Mouse (Mus musculus) MEL (cell line): ENCODE results near the gene Oxsr1. TPM values are rescaled to one million over a fixed set of nuclear protein-coding genes. Genes with fewer than 3 reads are reported as not detected.

ENCODE experiments used
- DNase-seq: peaks from one replicate; pipeline ENCODE4 v3.0.0; 2011; ENCODE audit warnings: low read depth, low spot score
- H3K27ac ChIP-seq: 2 replicates; pipeline ENCODE4 v1.5.1; 2012; ENCODE audit warnings: low read depth, mild to moderate bottlenecking, control low read depth, low read length, moderate library complexity; ENCODE audit not compliant: control insufficient read depth
- H3K27me3 ChIP-seq, 2 experiments: fragments of 150-350 bp in 1 of 2; sonication (generic) in 1 of 2; 2 replicates each; pipeline ENCODE4 v1.6.1; 2012; ENCODE audit warnings: low read length in 2 of 2, mild to moderate bottlenecking in 2 of 2, improper control_type of control experiment in 1 of 2, moderate library complexity in 1 of 2; ENCODE audit not compliant: insufficient read depth in 2 of 2, control insufficient read depth in 1 of 2
- H3K36me3 ChIP-seq, 2 experiments: 2 replicates each; pipeline ENCODE4 v1.6.1; 2012 to 2014; ENCODE audit warnings: low read length in 2 of 2, improper control_type of control experiment in 1 of 2, inconsistent platforms in 1 of 2, mild to moderate bottlenecking in 1 of 2; ENCODE audit not compliant: insufficient read depth in 2 of 2, control insufficient read depth in 1 of 2
- H3K4me1 ChIP-seq, 2 experiments: fragments of 150-350 bp in 1 of 2; sonication (generic) in 1 of 2; 2 replicates each; pipeline ENCODE4 v1.6.1; 2012; ENCODE audit warnings: low read length in 2 of 2, improper control_type of control experiment in 1 of 2, mild to moderate bottlenecking in 1 of 2; ENCODE audit not compliant: insufficient read depth in 2 of 2, control insufficient read depth in 1 of 2
- H3K4me3 ChIP-seq, 2 experiments: fragments of 150-350 bp in 1 of 2; sonication (generic) in 1 of 2; 2 replicates each; pipeline ENCODE4 v1.5.1; 2012; ENCODE audit warnings: low read depth in 2 of 2, low read length in 2 of 2, mild to moderate bottlenecking in 2 of 2, moderate library complexity in 2 of 2, control low read depth in 1 of 2, improper control_type of control experiment in 1 of 2; ENCODE audit not compliant: control insufficient read depth in 1 of 2, insufficient read depth in 1 of 2
- H3K79me2 ChIP-seq: 2 replicates; pipeline ENCODE4 v1.6.1; 2012; ENCODE audit warnings: mild to moderate bottlenecking, low read length, moderate library complexity; ENCODE audit not compliant: control insufficient read depth, poor library complexity, insufficient read depth
- H3K9ac ChIP-seq: 2 replicates; pipeline ENCODE4 v1.6.1; 2012; ENCODE audit warnings: low read depth, mild to moderate bottlenecking, control low read depth, low read length, moderate library complexity; ENCODE audit not compliant: control insufficient read depth, poor library complexity, severe bottlenecking
- H3K9me3 ChIP-seq: fragments of 150-350 bp; sonication (generic); replicated peaks from 2 replicates; pipeline ENCODE4 v1.6.1; 2012; ENCODE audit warnings: mild to moderate bottlenecking, low read length, improper control_type of control experiment, moderate library complexity; ENCODE audit not compliant: insufficient read depth
- CHD1 ChIP-seq: IDR thresholded peaks from 2 replicates; pipeline ENCODE4 v1.6.1; 2012; ENCODE audit warnings: low read depth, mild to moderate bottlenecking, inconsistent platforms, low read length, improper control_type of control experiment
- ELF1 ChIP-seq: IDR thresholded peaks from 2 replicates; pipeline ENCODE4 v1.6.1; 2014; ENCODE audit warnings: low read depth, mild to moderate bottlenecking, inconsistent platforms, low read length, improper control_type of control experiment, moderate library complexity
- EP300 ChIP-seq, 2 experiments: IDR thresholded peaks; 2 replicates each; pipeline ENCODE4 v1.6.1; 2011; ENCODE audit warnings: improper control_type of control experiment in 2 of 2, low read length in 2 of 2, low read depth in 1 of 2, mild to moderate bottlenecking in 1 of 2
- ETS1 ChIP-seq: IDR thresholded peaks from 2 replicates; pipeline ENCODE4 v1.6.1; 2012; ENCODE audit warnings: low read depth, mild to moderate bottlenecking, inconsistent platforms, low read length, improper control_type of control experiment, moderate library complexity
- HCFC1 ChIP-seq: IDR thresholded peaks from 2 replicates; pipeline ENCODE4 v1.6.1; 2012; ENCODE audit warnings: low read depth, mild to moderate bottlenecking, inconsistent platforms, low read length, improper control_type of control experiment, moderate library complexity
- MAX ChIP-seq: IDR thresholded peaks from 2 replicates; pipeline ENCODE4 v1.6.1; 2011; ENCODE audit warnings: low read length, improper control_type of control experiment
- MAZ ChIP-seq: IDR thresholded peaks from 2 replicates; pipeline ENCODE4 v1.6.1; 2012; ENCODE audit warnings: low read depth, mild to moderate bottlenecking, inconsistent platforms, low read length, improper control_type of control experiment
- POLR2AphosphoS5 ChIP-seq: IDR thresholded peaks from 2 replicates; pipeline ENCODE4 v1.6.1; 2012; ENCODE audit warnings: low read depth, borderline replicate concordance, mild to moderate bottlenecking, inconsistent platforms, low read length, moderate library complexity, mixed read lengths
- RAD21 ChIP-seq: IDR thresholded peaks from 2 replicates; pipeline ENCODE4 v1.6.1; 2011; ENCODE audit warnings: mild to moderate bottlenecking, low read depth, low read length, improper control_type of control experiment
- TAL1 ChIP-seq: IDR thresholded peaks from 2 replicates; pipeline ENCODE4 v1.6.1; 2012; ENCODE audit warnings: mild to moderate bottlenecking, inconsistent platforms, low read length, moderate library complexity, mixed read lengths
- TBP ChIP-seq: IDR thresholded peaks from 2 replicates; pipeline ENCODE4 v1.8.0; 2011; ENCODE audit warnings: low read depth, low read length, improper control_type of control experiment
- USF1 ChIP-seq: IDR thresholded peaks from 2 replicates; pipeline ENCODE4 v1.6.1; 2014; ENCODE audit warnings: low read depth, mild to moderate bottlenecking, inconsistent platforms, low read length, improper control_type of control experiment, moderate library complexity
- ZKSCAN1 ChIP-seq: IDR thresholded peaks from 2 replicates; pipeline ENCODE4 v1.6.1; 2012; ENCODE audit warnings: low read depth, mild to moderate bottlenecking, inconsistent platforms, low read length, improper control_type of control experiment, moderate library complexity
- ZMIZ1 ChIP-seq: IDR thresholded peaks from 2 replicates; pipeline ENCODE4 v1.6.1; 2012; ENCODE audit warnings: low read depth, mild to moderate bottlenecking, inconsistent platforms, low read length, improper control_type of control experiment, moderate library complexity
- ZNF384 ChIP-seq: IDR thresholded peaks from 2 replicates; pipeline ENCODE4 v1.6.1; 2012; ENCODE audit warnings: low read depth, mild to moderate bottlenecking, inconsistent platforms, low read length, improper control_type of control experiment
- polyA plus RNA-seq, 2 experiments: library from polyadenylated mRNA; stranded (reverse) in 1 of 2; unstranded in 1 of 2; fragments of >175 nt in 1 of 2; fragments of >200 nt in 1 of 2; gene quantifications; 2 replicates each; pipeline versions ENCODE4 v1.2.1 to v1.2.4; 2012; ENCODE audit warnings: low replicate concordance in 2 of 2, low read depth in 1 of 2; ENCODE audit not compliant: insufficient read length in 2 of 2, insufficient read depth in 1 of 2, missing spikeins in 1 of 2
- total RNA-seq: library from RNA; depleted of rRNA; stranded (reverse); fragments of 300-350 nt; gene quantifications from 2 replicates; pipeline ENCODE4 v1.2.3, GENCODE M21; 2012

Gene Oxsr1
- total and polyA plus RNA-seq, 3 experiments, result 25.6 to 304 (median 37.6) TPM

DNA sequence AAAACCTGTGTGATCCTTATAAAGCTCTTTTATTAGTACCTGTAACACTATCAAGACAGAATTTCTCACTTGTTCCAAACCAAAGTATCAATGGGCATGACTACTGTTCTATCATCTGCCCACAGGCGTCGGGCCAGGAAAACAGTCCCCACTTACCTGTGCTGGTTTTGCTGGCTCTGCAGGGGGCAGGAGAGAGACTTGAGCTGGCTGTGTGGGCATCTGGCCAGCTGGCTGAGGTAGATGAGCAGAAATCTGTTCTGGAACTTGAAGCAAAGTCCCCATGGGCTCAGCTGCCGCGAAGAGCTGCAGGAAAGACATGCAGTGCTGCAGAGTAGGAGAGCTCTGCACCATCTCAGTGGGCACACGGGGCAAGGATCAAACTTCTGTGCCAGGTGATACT, 75.4 kb downstream of the Oxsr1 start:
- TF ChIP-seq MAZ (no peak), ZKSCAN1 (no peak), ZMIZ1 (no peak), HCFC1 (no peak), RAD21 (no peak), POLR2AphosphoS5 (no peak), USF1 (no peak), TAL1 (no peak), TBP (no peak), ETS1 (no peak), ELF1 (no peak), ZNF384 (no peak)
- Histone ChIP-seq H3K9me3 (no peaks in the 10 kb centered on the region), H3K4me3 (no peak overlapping the region), H3K9ac (no peak overlapping the region), H3K27ac (no peak overlapping the region), H3K79me2 (no peaks in the 10 kb centered on the region), H3K36me3 (peaks cover 0 to 6% of the 10 kb centered on the region in 2 experiments; a peak in 2 of 4 replicates), H3K4me1 (no peaks in the 10 kb centered on the region), H3K27me3 (no peaks in the 10 kb centered on the region)
- DNase-seq, result no peak

DNA sequence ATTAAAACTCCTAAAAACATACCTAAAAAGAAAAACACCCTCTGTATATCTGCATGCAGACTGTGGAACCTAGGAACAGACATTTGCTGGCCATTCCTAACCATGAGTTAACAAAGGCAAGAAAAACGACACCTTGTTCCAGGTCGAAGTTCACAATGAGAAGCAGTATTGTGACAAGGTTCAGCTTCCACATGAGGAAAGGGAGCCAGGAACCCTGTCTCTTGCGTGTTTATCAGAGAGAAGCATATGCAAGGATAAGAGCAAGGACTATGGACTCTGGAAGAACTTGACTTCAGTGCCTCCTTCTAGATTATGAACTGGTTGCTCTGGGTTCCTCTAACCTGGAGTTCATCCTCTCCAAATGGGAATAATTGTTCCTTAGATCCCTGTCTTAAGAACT, 78.2 kb downstream of the Oxsr1 start:
- TF ChIP-seq MAX, result no peak
- no peak for TF ChIP-seq CHD1
- TF ChIP-seq EP300 (IDR thresholded peaks at IDR 0.05; ENCODE audit: low read depth in 1 of 2, low read length in 2 of 2), result no peak
- no peak for TF ChIP-seq TAL1
- TF ChIP-seq, all 39 proteins: peak for 0
- Histone ChIP-seq H3K4me3 (no peak overlapping the region), H3K36me3 (peaks cover 0 to 13% of the 10 kb centered on the region in 2 experiments; a peak in 2 of 4 replicates), H3K27ac (no peak overlapping the region), H3K4me1 (no peaks in the 10 kb centered on the region), H3K9me3 (no peaks in the 10 kb centered on the region), H3K79me2 (no peaks in the 10 kb centered on the region), H3K27me3 (no peaks in the 10 kb centered on the region), H3K9ac (no peak overlapping the region)
- DNase-seq, result no peak
